8 mouse cellular contexts compared by ENCODE assay signal in the genomic region with DNA sequence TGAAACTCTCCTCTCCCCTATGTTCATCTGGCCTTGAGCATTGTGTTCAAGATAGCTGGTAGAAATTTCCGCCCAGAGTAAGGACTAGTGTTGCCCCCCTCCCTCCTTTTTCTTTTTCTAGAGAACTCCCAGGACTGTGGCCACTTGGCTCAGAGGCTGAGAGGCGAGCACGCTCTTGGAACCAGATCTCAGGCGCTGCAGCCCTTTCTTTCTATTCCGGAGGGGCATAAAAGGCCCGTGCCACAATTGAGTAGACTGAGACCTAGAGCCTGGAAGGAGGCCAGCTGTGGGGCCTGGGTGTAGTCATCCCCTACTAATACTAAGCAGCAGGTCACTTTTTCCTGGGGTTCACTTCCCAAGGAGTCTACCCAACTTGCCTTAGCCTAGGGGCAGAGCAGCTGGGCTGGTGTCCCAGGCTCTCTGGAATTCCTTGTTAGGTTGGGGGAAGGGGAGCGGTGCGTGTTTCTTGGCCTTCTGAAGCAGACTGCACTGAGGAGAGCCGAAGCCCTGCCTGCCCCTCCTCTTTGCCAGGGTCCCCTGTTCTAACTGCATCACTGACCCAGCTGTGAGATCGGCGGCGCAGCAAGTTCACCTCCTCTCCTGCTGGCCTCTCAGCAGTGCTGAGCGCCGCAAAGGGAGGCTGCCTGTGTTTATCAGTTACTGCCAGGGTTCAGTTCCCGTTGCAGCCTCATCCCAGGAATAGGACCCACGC. TPM values are rescaled to one million over a fixed set of nuclear protein-coding genes. Genes with fewer than 3 reads are reported as not detected.
DNase-seq lines count a peak whose midpoint lies in the region; ATAC-seq lines count a peak whose summit lies in the region.

No protein-coding gene starts in this region.

- no peak for ATAC-seq in embryonic facial prominence, embryonic 13.5 days (ENCODE audit: insufficient number of reproducible peaks, insufficient read depth, low FRiP score, low TSS enrichment, low read depth)
- no peak for ATAC-seq in heart, embryonic 16.5 days (replicated peaks; ENCODE audit: extremely low read depth, insufficient read depth, low FRiP score)
- ATAC-seq in liver, embryonic 16.5 days (ENCODE audit: low read depth): no peak

- H3K27ac ChIP-seq in embryonic facial prominence, embryonic 13.5 days: peak overlapping the region; percentile 100
- H3K27ac ChIP-seq in heart, embryonic 16.5 days (ENCODE audit: low read length): peak overlapping the region; percentile 97
- H3K27ac ChIP-seq in liver, embryonic 16.5 days (ENCODE audit: low read length): peak overlapping the region; percentile 94; the same call in 1 of the 2 replicates

- 1% methylated on average over 16 of the region's 16 CpGs for WGBS in embryonic facial prominence, embryonic 13.5 days
- WGBS in heart, embryonic 16.5 days: 4% methylated on average over 16 of the region's 16 CpGs
- WGBS in liver, embryonic 16.5 days (ENCODE audit: insufficient replicate concordance): 12% methylated on average over 16 of the region's 16 CpGs

- DNase-seq in 3T3-L1 (ENCODE audit: low read depth, low spot score) (peak; percentile 79), NIH3T3 (ENCODE audit: low read depth) (peak; percentile 82)
- peak; percentile 73 to 76 for DNase-seq in kidney, postnatal 36 days
- DNase-seq in right cerebral cortex, postnatal 4 days: peak; percentile 68
- no peak for DNase-seq in ovary, postnatal 14 days (ENCODE audit: low spot score)

- peaks cover 11% of the 10 kb centered on the region; the same call in 1 of the 2 replicates for H3K36me3 ChIP-seq in embryonic facial prominence, embryonic 13.5 days
- H3K36me3 ChIP-seq in heart, embryonic 16.5 days (ENCODE audit: control insufficient read depth, insufficient read depth): no peaks in the 10 kb centered on the region
- no peaks in the 10 kb centered on the region for H3K36me3 ChIP-seq in liver, embryonic 16.5 days (ENCODE audit: control insufficient read depth, insufficient read depth)

- H3K27me3 ChIP-seq in embryonic facial prominence, embryonic 13.5 days: no peaks in the 10 kb centered on the region
- H3K27me3 ChIP-seq in heart, embryonic 16.5 days (ENCODE audit: control insufficient read depth, insufficient read depth, low read length): no peaks in the 10 kb centered on the region
- no peaks in the 10 kb centered on the region for H3K27me3 ChIP-seq in liver, embryonic 16.5 days (ENCODE audit: control insufficient read depth, insufficient read depth, low read depth, low read length)

- peak overlapping the region; percentile 99 for H3K9ac ChIP-seq in embryonic facial prominence, embryonic 13.5 days
- peak overlapping the region; percentile 98 for H3K9ac ChIP-seq in heart, embryonic 16.5 days (ENCODE audit: low read length)
- H3K9ac ChIP-seq in liver, embryonic 16.5 days (ENCODE audit: low read depth, low read length): peak overlapping the region; percentile 87

- peak overlapping the region; percentile 95 for H3K4me3 ChIP-seq in embryonic facial prominence, embryonic 13.5 days
- H3K4me3 ChIP-seq in heart, embryonic 16.5 days (ENCODE audit: low read length): peak overlapping the region; percentile 79
- peak overlapping the region; percentile 85 for H3K4me3 ChIP-seq in liver, embryonic 16.5 days (ENCODE audit: low read depth, low read length)

- H3K9me3 ChIP-seq in embryonic facial prominence, embryonic 13.5 days: no peaks in the 10 kb centered on the region
- no peaks in the 10 kb centered on the region for H3K9me3 ChIP-seq in heart, embryonic 16.5 days (replicated peaks; ENCODE audit: control insufficient read depth, low read length)
- no peaks in the 10 kb centered on the region for H3K9me3 ChIP-seq in liver, embryonic 16.5 days (replicated peaks; ENCODE audit: control insufficient read depth, low read length)

- H3K4me1 ChIP-seq in embryonic facial prominence, embryonic 13.5 days: peaks cover 55% of the 10 kb centered on the region
- H3K4me1 ChIP-seq in heart, embryonic 16.5 days (ENCODE audit: control insufficient read depth, insufficient read depth, low read length): peaks cover 54% of the 10 kb centered on the region
- H3K4me1 ChIP-seq in liver, embryonic 16.5 days (ENCODE audit: control insufficient read depth, low read depth, low read length): peaks cover 60% of the 10 kb centered on the region

- H3K4me2 ChIP-seq in embryonic facial prominence, embryonic 13.5 days: peak overlapping the region; percentile 99
- H3K4me2 ChIP-seq in heart, embryonic 16.5 days (ENCODE audit: low read depth, low read length): peak overlapping the region; percentile 82
- H3K4me2 ChIP-seq in liver, embryonic 16.5 days (ENCODE audit: low read depth, low read length): peak overlapping the region; percentile 91

RNA-seq across cellular contexts. Expression of gene Ctdsp2, which starts 1.9 kb away (rescaled TPM):
- polyA plus RNA-seq in embryonic facial prominence, embryonic 13.5 days (2015; fragmentation: Nextera tagmentation; extraction: Ambion mirVana): 84.8 and 87.4 TPM in 2 replicates
- 38.2 and 41.8 TPM in 2 replicates for polyA plus RNA-seq in heart, embryonic 16.5 days (2015; fragmentation: Nextera tagmentation; extraction: Ambion mirVana)
- polyA plus RNA-seq in liver, embryonic 16.5 days (2015; fragmentation: Nextera tagmentation; extraction: Ambion mirVana): 11.1 and 12.2 TPM in 2 replicates

RNA-seq across cellular contexts. Expression of gene Avil, which starts 20.1 kb away (rescaled TPM):
- polyA plus RNA-seq in embryonic facial prominence, embryonic 13.5 days (2015; fragmentation: Nextera tagmentation; extraction: Ambion mirVana): 0.58 and 0.97 TPM in 2 replicates
- polyA plus RNA-seq in heart, embryonic 16.5 days (2015; fragmentation: Nextera tagmentation; extraction: Ambion mirVana): 0.27 and 0.84 TPM in 2 replicates
- polyA plus RNA-seq in liver, embryonic 16.5 days (2015; fragmentation: Nextera tagmentation; extraction: Ambion mirVana): 0.09 TPM in 1 of 2 replicates, not detected in the other

RNA-seq across cellular contexts. Expression of gene Tsfm, which starts 50.3 kb away (rescaled TPM):
- polyA plus RNA-seq in embryonic facial prominence, embryonic 13.5 days (2015; fragmentation: Nextera tagmentation; extraction: Ambion mirVana): 78.2 and 84.5 TPM in 2 replicates
- 89.3 and 93.4 TPM in 2 replicates for polyA plus RNA-seq in heart, embryonic 16.5 days (2015; fragmentation: Nextera tagmentation; extraction: Ambion mirVana)
- 37.1 and 40.1 TPM in 2 replicates for polyA plus RNA-seq in liver, embryonic 16.5 days (2015; fragmentation: Nextera tagmentation; extraction: Ambion mirVana)
